Mouse (Mus musculus): ENCODE data around the gene Erbb4.
A peak's percentile ranks its signal among the peaks of the same experiment; 100 is the strongest.

The Erbb4 gene

GRCm38 (mm10) chr1:68570924-68571323 lies 536.9 kb downstream of the Erbb4 start:
- DNase-seq (ENCODE audit: low spot score in 2 of 2) = no peak

GRCm38 (mm10) chr1:68542942-68543341 lies 564.9 kb downstream of the Erbb4 start:
- DNase-seq (ENCODE audit: low spot score in 2 of 2) = no peak

- no peak for DNase-seq (ENCODE audit: low spot score in 2 of 2)
Measured at GRCm38 (mm10) chr1:68517820-68518219, 590.0 kb downstream of the Erbb4 start.

GRCm38 (mm10) chr1:68503873-68504272 lies 604.0 kb downstream of the Erbb4 start:
- no peak for DNase-seq (ENCODE audit: low spot score in 2 of 2)

GRCm38 (mm10) chr1:68501561-68501960 lies 606.3 kb downstream of the Erbb4 start:
- DNase-seq (ENCODE audit: low spot score in 2 of 2) = no peak

- no peak for DNase-seq (ENCODE audit: low spot score in 2 of 2)
Measured at GRCm38 (mm10) chr1:68466390-68466960, 641.4 kb downstream of the Erbb4 start.

- no peak for DNase-seq (ENCODE audit: low spot score in 2 of 2)
Measured at GRCm38 (mm10) chr1:68451274-68451673, 656.6 kb downstream of the Erbb4 start.

- DNase-seq (ENCODE audit: low spot score in 2 of 2) = no peak
Measured at GRCm38 (mm10) chr1:68424336-68424983, 683.4 kb downstream of the Erbb4 start.

GRCm38 (mm10) chr1:68401204-68401603 lies 706.7 kb downstream of the Erbb4 start:
- DNase-seq (ENCODE audit: low spot score in 2 of 2) = no peak

- no peak for DNase-seq (ENCODE audit: low spot score in 2 of 2)
Measured at GRCm38 (mm10) chr1:68371531-68371930, 736.3 kb downstream of the Erbb4 start.

GRCm38 (mm10) chr1:68333714-68334113 lies 774.1 kb downstream of the Erbb4 start:
- no peak for DNase-seq (ENCODE audit: low spot score in 2 of 2)

GRCm38 (mm10) chr1:68305813-68306212 lies 802.0 kb downstream of the Erbb4 start:
- peak in 1 of 2 experiments; percentile 11 for DNase-seq (ENCODE audit: low spot score in 2 of 2)

- no peak for DNase-seq (ENCODE audit: low spot score in 2 of 2)
Measured at GRCm38 (mm10) chr1:68284443-68284842, 823.4 kb downstream of the Erbb4 start.

GRCm38 (mm10) chr1:68275819-68276218 lies 832.0 kb downstream of the Erbb4 start:
- peak in 1 of 2 experiments; percentile 7 for DNase-seq (ENCODE audit: low spot score in 2 of 2)

GRCm38 (mm10) chr1:68178580-68178979 lies 929.3 kb downstream of the Erbb4 start:
- no peak for DNase-seq (ENCODE audit: low spot score in 2 of 2)

GRCm38 (mm10) chr1:68155253-68155652 lies 952.6 kb downstream of the Erbb4 start:
- no peak for DNase-seq (ENCODE audit: low spot score in 2 of 2)

GRCm38 (mm10) chr1:68150572-68150971 lies 957.3 kb downstream of the Erbb4 start:
- DNase-seq (ENCODE audit: low spot score in 2 of 2) = no peak

- DNase-seq (ENCODE audit: low spot score in 2 of 2) = no peak
Measured at GRCm38 (mm10) chr1:68142562-68143350, 965.1 kb downstream of the Erbb4 start.

- no peak for DNase-seq (ENCODE audit: low spot score in 2 of 2)
Measured at GRCm38 (mm10) chr1:68134943-68135342, 972.9 kb downstream of the Erbb4 start.

GRCm38 (mm10) chr1:68134450-68134849 lies 973.4 kb downstream of the Erbb4 start:
- no peak for DNase-seq (ENCODE audit: low spot score in 2 of 2)

- DNase-seq (ENCODE audit: low spot score in 2 of 2) = no peak
Measured at GRCm38 (mm10) chr1:68123541-68123940, 984.3 kb downstream of the Erbb4 start.

- DNase-seq (ENCODE audit: low spot score in 2 of 2) = no peak
Measured at GRCm38 (mm10) chr1:68120364-68120763, 987.5 kb downstream of the Erbb4 start.

GRCm38 (mm10) chr1:68115721-68116120 lies 992.1 kb downstream of the Erbb4 start:
- no peak for DNase-seq (ENCODE audit: low spot score in 2 of 2)
